Mouse (Mus musculus): Measurements from ENCODE around the gene Hsdl2. TPM values are rescaled to one million over a fixed set of nuclear protein-coding genes. Genes with fewer than 3 reads are reported as not detected.
A peak's percentile ranks its signal among the peaks of the same experiment; 100 is the strongest.

The Hsdl2 gene
- polyA plus RNA-seq, 1 experiment from 2014 or later: 20.5 TPM

GRCm38 (mm10) chr4:59548011-59548559, 33.3 kb upstream of the Hsdl2 start:
- peak overlapping the region; percentile 96 for H3K9ac ChIP-seq (ENCODE audit: low read depth, low read length)
- peak overlapping the region; percentile 90 for H3K4me3 ChIP-seq (ENCODE audit: low read length)
- peaks cover 13% of the 10 kb centered on the region for H3K4me1 ChIP-seq (ENCODE audit: control insufficient read depth, insufficient read depth, low read length)
- WGBS: 3% methylated on average over 18 of the region's 18 CpGs
- peak overlapping the region; percentile 80 for H3K4me2 ChIP-seq (replicated peaks; ENCODE audit: low read depth, low read length)
- H3K27ac ChIP-seq (ENCODE audit: low read depth, low read length): peak overlapping the region; percentile 97
- H3K36me3 ChIP-seq (ENCODE audit: control insufficient read depth, insufficient read depth, low read length): no peaks in the 10 kb centered on the region
- no peak for ATAC-seq (ENCODE audit: low FRiP score, low TSS enrichment)
- no peaks in the 10 kb centered on the region for H3K27me3 ChIP-seq (ENCODE audit: control insufficient read depth, insufficient read depth, low read length)
- no peaks in the 10 kb centered on the region for H3K9me3 ChIP-seq (ENCODE audit: control insufficient read depth, low read length)

- H3K9ac ChIP-seq (ENCODE audit: low read depth, low read length): peak overlapping the region; percentile 96
- peak; percentile 85 for ATAC-seq (ENCODE audit: low FRiP score, low TSS enrichment)
- no peaks in the 10 kb centered on the region for H3K36me3 ChIP-seq (ENCODE audit: control insufficient read depth, insufficient read depth, low read length)
- under 1% methylated on average over 56 of the region's 83 CpGs for WGBS
- H3K27me3 ChIP-seq (ENCODE audit: control insufficient read depth, insufficient read depth, low read length): no peaks in the 10 kb centered on the region
- peak overlapping the region; percentile 97 for H3K27ac ChIP-seq (ENCODE audit: low read depth, low read length)
- no peaks in the 10 kb centered on the region for H3K9me3 ChIP-seq (ENCODE audit: control insufficient read depth, low read length)
- H3K4me1 ChIP-seq (ENCODE audit: control insufficient read depth, insufficient read depth, low read length): peaks cover 13% of the 10 kb centered on the region
- peak overlapping the region; percentile 80 for H3K4me2 ChIP-seq (replicated peaks; ENCODE audit: low read depth, low read length)
- H3K4me3 ChIP-seq (ENCODE audit: low read length): peak overlapping the region; percentile 90
These were observed 32.7 kb upstream of the Hsdl2 start for GRCm38 (mm10) chr4:59548560-59549174.

- H3K9ac ChIP-seq (ENCODE audit: low read depth, low read length): peak within 1 kb of the TSS; percentile 96
- peaks cover 13% of the 10 kb centered on the region for H3K4me1 ChIP-seq (ENCODE audit: control insufficient read depth, insufficient read depth, low read length)
- H3K9me3 ChIP-seq (ENCODE audit: control insufficient read depth, low read length): no peaks in the 10 kb centered on the region
- WGBS: under 1% methylated on average over 61 of the region's 83 CpGs
- peak within 1 kb of the TSS; percentile 90 for H3K4me3 ChIP-seq (ENCODE audit: low read length)
- peak; percentile 92 for ATAC-seq (ENCODE audit: low FRiP score, low TSS enrichment)
- peak within 1 kb of the TSS; percentile 97 for H3K27ac ChIP-seq (ENCODE audit: low read depth, low read length)
- H3K36me3 ChIP-seq (ENCODE audit: control insufficient read depth, insufficient read depth, low read length): no peaks in the 10 kb centered on the region
- H3K27me3 ChIP-seq (ENCODE audit: control insufficient read depth, insufficient read depth, low read length): no peaks in the 10 kb centered on the region
- H3K4me2 ChIP-seq (replicated peaks; ENCODE audit: low read depth, low read length): peak within 1 kb of the TSS; percentile 80
These were observed 32.0 kb upstream of the Hsdl2 start, which contains the start of gene Ptbp3 for GRCm38 (mm10) chr4:59549175-59549976. TSS of gene Ptbp3 (minus strand) at chr4:59549364.

GRCm38 (mm10) chr4:59549977-59550560, 31.3 kb upstream of the Hsdl2 start:
- no peaks in the 10 kb centered on the region for H3K27me3 ChIP-seq (ENCODE audit: control insufficient read depth, insufficient read depth, low read length)
- H3K4me2 ChIP-seq (replicated peaks; ENCODE audit: low read depth, low read length): peak overlapping the region; percentile 80
- H3K27ac ChIP-seq (ENCODE audit: low read depth, low read length): peak overlapping the region; percentile 95; the same call in 1 of the 2 replicates
- H3K4me1 ChIP-seq (ENCODE audit: control insufficient read depth, insufficient read depth, low read length): peaks cover 13% of the 10 kb centered on the region
- no peaks in the 10 kb centered on the region for H3K9me3 ChIP-seq (ENCODE audit: control insufficient read depth, low read length)
- no peak for ATAC-seq (ENCODE audit: low FRiP score, low TSS enrichment)
- WGBS: 11% methylated on average over 11 of the region's 11 CpGs
- peak overlapping the region; percentile 80 for H3K9ac ChIP-seq (ENCODE audit: low read depth, low read length)
- no peaks in the 10 kb centered on the region for H3K36me3 ChIP-seq (ENCODE audit: control insufficient read depth, insufficient read depth, low read length)
- peak overlapping the region; percentile 90 for H3K4me3 ChIP-seq (ENCODE audit: low read length)

- no peak for ATAC-seq (ENCODE audit: low FRiP score, low TSS enrichment)
- Histone ChIP-seq H3K4me2 (replicated peaks; ENCODE audit: low read depth, low read length) (no peak overlapping the region), H3K36me3 (ENCODE audit: control insufficient read depth, insufficient read depth, low read length) (no peaks in the 10 kb centered on the region), H3K9ac (ENCODE audit: low read depth, low read length) (no peak overlapping the region), H3K4me1 (ENCODE audit: control insufficient read depth, insufficient read depth, low read length) (peaks cover 5% of the 10 kb centered on the region), H3K27me3 (ENCODE audit: control insufficient read depth, insufficient read depth, low read length) (no peaks in the 10 kb centered on the region), H3K4me3 (ENCODE audit: low read length) (no peak overlapping the region), H3K27ac (ENCODE audit: low read depth, low read length) (no peak overlapping the region), H3K9me3 (ENCODE audit: control insufficient read depth, low read length) (no peaks in the 10 kb centered on the region)
- 91% methylated on average over 1 of the region's 1 CpGs for WGBS
These were observed 29.5 kb upstream of the Hsdl2 start for GRCm38 (mm10) chr4:59551901-59552300.

GRCm38 (mm10) chr4:59552835-59553234, 28.5 kb upstream of the Hsdl2 start:
- WGBS: 83% methylated on average over 5 of the region's 5 CpGs

GRCm38 (mm10) chr4:59553576-59553975, 27.8 kb upstream of the Hsdl2 start:
- H3K4me2 ChIP-seq (replicated peaks; ENCODE audit: low read depth, low read length): no peak overlapping the region
- H3K9ac ChIP-seq (ENCODE audit: low read depth, low read length): no peak overlapping the region
- H3K27me3 ChIP-seq (ENCODE audit: control insufficient read depth, insufficient read depth, low read length): no peaks in the 10 kb centered on the region
- H3K36me3 ChIP-seq (ENCODE audit: control insufficient read depth, insufficient read depth, low read length): no peaks in the 10 kb centered on the region
- no peak overlapping the region for H3K4me3 ChIP-seq (ENCODE audit: low read length)
- 62% methylated on average over 3 of the region's 3 CpGs for WGBS
- H3K27ac ChIP-seq (ENCODE audit: low read depth, low read length): no peak overlapping the region
- no peak for ATAC-seq (ENCODE audit: low FRiP score, low TSS enrichment)
- H3K4me1 ChIP-seq (ENCODE audit: control insufficient read depth, insufficient read depth, low read length): 0 out of 2 replicates have a peak, but pooled peaks cover under 1% of the 10 kb centered on the region
- no peaks in the 10 kb centered on the region for H3K9me3 ChIP-seq (ENCODE audit: control insufficient read depth, low read length)

More at GRCm38 (mm10) chr4:59552835-59553234, 28.5 kb upstream of the Hsdl2 start:
- no peak for ATAC-seq (ENCODE audit: low FRiP score, low TSS enrichment)
- Histone ChIP-seq H3K9ac (ENCODE audit: low read depth, low read length) (no peak overlapping the region), H3K27ac (ENCODE audit: low read depth, low read length) (no peak overlapping the region), H3K9me3 (ENCODE audit: control insufficient read depth, low read length) (no peaks in the 10 kb centered on the region), H3K4me3 (ENCODE audit: low read length) (no peak overlapping the region), H3K36me3 (ENCODE audit: control insufficient read depth, insufficient read depth, low read length) (no peaks in the 10 kb centered on the region), H3K4me2 (replicated peaks; ENCODE audit: low read depth, low read length) (no peak overlapping the region), H3K27me3 (ENCODE audit: control insufficient read depth, insufficient read depth, low read length) (no peaks in the 10 kb centered on the region), H3K4me1 (ENCODE audit: control insufficient read depth, insufficient read depth, low read length) (no peaks in the 10 kb centered on the region)

- H3K27me3 ChIP-seq (ENCODE audit: control insufficient read depth, insufficient read depth, low read length): no peaks in the 10 kb centered on the region
- no peak overlapping the region for H3K4me2 ChIP-seq (replicated peaks; ENCODE audit: low read depth, low read length)
- H3K36me3 ChIP-seq (ENCODE audit: control insufficient read depth, insufficient read depth, low read length): no peaks in the 10 kb centered on the region
- no peaks in the 10 kb centered on the region for H3K9me3 ChIP-seq (ENCODE audit: control insufficient read depth, low read length)
- 0 out of 2 replicates have a peak, but pooled peaks cover 4% of the 10 kb centered on the region for H3K4me1 ChIP-seq (ENCODE audit: control insufficient read depth, insufficient read depth, low read length)
- no peak for ATAC-seq (ENCODE audit: low FRiP score, low TSS enrichment)
- H3K4me3 ChIP-seq (ENCODE audit: low read length): no peak overlapping the region
- no peak overlapping the region for H3K27ac ChIP-seq (ENCODE audit: low read depth, low read length)
- no peak overlapping the region for H3K9ac ChIP-seq (ENCODE audit: low read depth, low read length)
These were observed 26.2 kb upstream of the Hsdl2 start for GRCm38 (mm10) chr4:59555177-59555576.

Data from kidney, embryonic 14.5 days (tissue).